Mouse (Mus musculus) stomach, embryonic 14.5 days (tissue): ENCODE measurements around the gene Banf1. TPM values are rescaled to one million over a fixed set of nuclear protein-coding genes. Genes with fewer than 3 reads are reported as not detected.

Source experiments
- ATAC-seq: fragments of 200-750 bp; cut with Nextera tagmentation; 2 replicates; pipeline ENCODE4 v1.8.0; 2017; ENCODE audit warnings: low read depth, moderate TSS enrichment; ENCODE audit not compliant: insufficient number of reproducible peaks, insufficient read depth, low FRiP score
- H3K27ac ChIP-seq: fragments of 300-500 bp; sonication (generic); 2 replicates; pipeline ENCODE4 v1.5.1; 2014; ENCODE audit warnings: mild to moderate bottlenecking, low read length, moderate library complexity, mixed read lengths
- H3K27me3 ChIP-seq: fragments of 300-500 bp; sonication (generic); 2 replicates; pipeline ENCODE4 v1.6.1; 2014; ENCODE audit warnings: low read length, control low read depth, mixed read lengths; ENCODE audit not compliant: control insufficient read depth, insufficient read depth
- H3K36me3 ChIP-seq: fragments of 300-500 bp; sonication (generic); 2 replicates; pipeline ENCODE4 v1.6.1; 2014; ENCODE audit warnings: mild to moderate bottlenecking, control low read depth, low read length, moderate library complexity, mixed read lengths; ENCODE audit not compliant: control insufficient read depth, insufficient read depth
- H3K4me1 ChIP-seq: fragments of 300-500 bp; sonication (generic); 2 replicates; pipeline ENCODE4 v1.6.1; 2014; ENCODE audit warnings: low read length, control low read depth, mixed read lengths; ENCODE audit not compliant: control insufficient read depth, insufficient read depth
- H3K4me2 ChIP-seq: fragments of 300-500 bp; sonication (generic); replicated peaks from 2 replicates; pipeline ENCODE4 v1.6.1; 2014; ENCODE audit warnings: low read depth, low read length, control low read depth
- H3K4me3 ChIP-seq: fragments of 300-500 bp; sonication (generic); 2 replicates; pipeline ENCODE4 v1.5.1; 2014; ENCODE audit warnings: low read depth, low read length, control low read depth
- H3K9ac ChIP-seq: fragments of 300-500 bp; sonication (generic); replicated peaks from 2 replicates; pipeline ENCODE4 v1.6.1; 2014; ENCODE audit warnings: low read depth, mild to moderate bottlenecking, control low read depth, low read length, moderate library complexity, mixed read lengths
- H3K9me3 ChIP-seq: fragments of 300-500 bp; sonication (generic); 2 replicates; pipeline ENCODE4 v1.6.1; 2016; ENCODE audit warnings: low read depth, low read length, control low read depth; ENCODE audit not compliant: control insufficient read depth
- WGBS: fragments of 180-500 bp; shearing (Covaris S2); extraction: QIAGEN DNeasy Blood & Tissue Kit; methylation state at CpG from one replicate; pipeline ENCODE4 v1.1.7; 2014; 5-methylcytosine and 5-hydroxymethylcytosine counted together
- polyA plus RNA-seq: library from polyadenylated mRNA; unstranded; fragments of >200 nt; fragmentation: Nextera tagmentation; extraction: Ambion mirVana; gene quantifications from 2 replicates; pipeline ENCODE4 v1.2.1, GENCODE M21; 2014

Gene Banf1
- polyA plus RNA-seq, 1 experiment from 2014 or later = 456 TPM

- Histone ChIP-seq H3K9ac (no peak overlapping the region), H3K4me2 (no peak overlapping the region), H3K27ac (no peak overlapping the region), H3K9me3 (no peaks in the 10 kb centered on the region), H3K36me3 (no peaks in the 10 kb centered on the region), H3K4me3 (no peak overlapping the region), H3K4me1 (no peaks in the 10 kb centered on the region), H3K27me3 (no peaks in the 10 kb centered on the region)
- no peak for ATAC-seq
- WGBS = 65% methylated on average over 5 of the region's 5 CpGs
These were observed 32.2 kb downstream of the Banf1 start for GRCm38 (mm10) chr19:5334741-5335140.

DNA sequence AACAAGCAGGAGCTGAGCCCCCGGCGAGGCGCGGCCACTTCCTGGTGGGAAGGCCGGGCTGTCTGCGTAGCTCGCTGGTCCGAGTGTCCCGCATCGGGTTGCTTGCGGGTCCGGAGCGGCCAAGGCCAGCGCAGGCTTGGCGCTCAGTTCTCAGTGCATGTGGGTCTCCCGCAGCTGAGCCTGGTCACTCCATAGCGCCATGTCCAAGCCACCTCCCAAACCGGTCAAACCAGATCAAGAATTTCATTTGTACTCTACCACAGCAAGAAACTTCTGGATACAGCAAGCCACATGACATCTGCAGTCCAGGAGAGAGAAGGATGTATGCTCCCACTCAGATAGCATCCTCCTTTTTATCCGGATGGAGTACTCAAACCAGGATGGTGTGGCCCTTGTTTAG is 39.0 kb downstream of the Banf1 start:
- H3K27ac ChIP-seq = no peak overlapping the region
- H3K9me3 ChIP-seq = no peaks in the 10 kb centered on the region
- no peak for ATAC-seq
- H3K4me1 ChIP-seq = 0 out of 2 replicates have a peak, but pooled peaks cover 3% of the 10 kb centered on the region
- H3K4me3 ChIP-seq = no peak overlapping the region
- WGBS = 68% methylated on average over 19 of the region's 19 CpGs
- no peaks in the 10 kb centered on the region for H3K36me3 ChIP-seq
- no peak overlapping the region for H3K4me2 ChIP-seq
- H3K27me3 ChIP-seq = no peaks in the 10 kb centered on the region
- H3K9ac ChIP-seq = no peak overlapping the region

DNA sequence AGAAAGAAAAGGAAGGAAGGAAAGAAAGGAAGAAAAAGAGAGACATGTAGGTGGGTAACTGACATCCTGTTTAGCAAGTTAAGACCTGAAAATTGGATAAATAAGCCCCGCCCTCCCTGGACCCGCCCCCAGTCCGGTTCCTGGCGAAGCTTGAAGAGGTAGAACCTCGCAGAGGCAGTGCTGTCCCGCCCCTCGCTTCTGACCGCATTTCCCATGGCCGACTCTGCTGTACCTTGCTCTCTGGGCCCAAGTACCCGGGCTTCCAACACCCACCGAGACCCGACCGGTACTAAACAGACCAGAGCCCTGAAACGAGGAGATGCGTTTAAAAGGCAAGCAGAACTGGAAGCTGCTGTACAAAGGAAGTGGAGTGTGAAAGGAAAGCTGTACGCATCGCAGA is 43.2 kb downstream of the Banf1 start:
- Histone ChIP-seq H3K4me3 (no peak overlapping the region), H3K4me1 (0 out of 2 replicates have a peak, but pooled peaks cover 3% of the 10 kb centered on the region), H3K36me3 (no peaks in the 10 kb centered on the region), H3K27me3 (no peaks in the 10 kb centered on the region), H3K4me2 (no peak overlapping the region), H3K9me3 (no peaks in the 10 kb centered on the region), H3K9ac (no peak overlapping the region), H3K27ac (no peak overlapping the region)
- no peak for ATAC-seq
- WGBS = 51% methylated on average over 17 of the region's 17 CpGs

Other genes with a start within 250 kb of the Banf1 start
- gene Klc2, start 248.6 kb downstream of the Banf1 start, polyA plus RNA-seq = 15.7 and 15.9 TPM in 2 replicates
- gene Pacs1, start 94.0 kb downstream of the Banf1 start, polyA plus RNA-seq = 23.5 and 23.7 TPM in 2 replicates
- 325 and 343 TPM in 2 replicates for gene Sf3b2, start 71.7 kb downstream of the Banf1 start, polyA plus RNA-seq
- gene Gal3st3, start 68.8 kb downstream of the Banf1 start, polyA plus RNA-seq = 3.1 and 3.3 TPM in 2 replicates
- gene Catsper1, start 31.4 kb downstream of the Banf1 start, polyA plus RNA-seq = not detected in 2 replicates
- 0.78 and 1.5 TPM in 2 replicates for gene Cst6, start 17.6 kb downstream of the Banf1 start, polyA plus RNA-seq
- gene Eif1ad, start 427 bp downstream of the Banf1 start, polyA plus RNA-seq = 44.3 and 45.9 TPM in 2 replicates
- gene Sart1, start 21.5 kb upstream of the Banf1 start, polyA plus RNA-seq = 56.3 and 65.0 TPM in 2 replicates
- 2.0 TPM in 1 of 2 replicates, not detected in the other for gene Tsga10ip, start 35.4 kb upstream of the Banf1 start, polyA plus RNA-seq
- 191 and 198 TPM in 2 replicates for gene Drap1, start 57.8 kb upstream of the Banf1 start, polyA plus RNA-seq
- gene AI837181, start 58.0 kb upstream of the Banf1 start, polyA plus RNA-seq = 35.8 and 39.2 TPM in 2 replicates
- gene Fosl1, start 80.4 kb upstream of the Banf1 start, polyA plus RNA-seq = not detected in 2 replicates
- gene Ccdc85b, start 90.7 kb upstream of the Banf1 start, polyA plus RNA-seq = 6.8 and 7.8 TPM in 2 replicates
- gene Fibp, start 93.4 kb upstream of the Banf1 start, polyA plus RNA-seq = 126 and 130 TPM in 2 replicates
- gene Ctsw, start 101.3 kb upstream of the Banf1 start, polyA plus RNA-seq = 1.5 and 2.3 TPM in 2 replicates
- 177 and 179 TPM in 2 replicates for gene Efemp2, start 106.8 kb upstream of the Banf1 start, polyA plus RNA-seq
- 41.2 and 46.6 TPM in 2 replicates for gene Mus81, start 121.2 kb upstream of the Banf1 start, polyA plus RNA-seq
- gene Cfl1, start 123.3 kb upstream of the Banf1 start, polyA plus RNA-seq = 2,904 and 2,937 TPM in 2 replicates
- 0.25 and 0.42 TPM in 2 replicates for gene 1700020D05Rik, start 136.6 kb upstream of the Banf1 start, polyA plus RNA-seq
- 12.4 and 13.0 TPM in 2 replicates for gene Snx32, start 143.4 kb upstream of the Banf1 start, polyA plus RNA-seq
- 11.2 and 11.5 TPM in 2 replicates for gene Ovol1, start 193.5 kb upstream of the Banf1 start, polyA plus RNA-seq
- 5.5 and 6.1 TPM in 2 replicates for gene Ap5b1, start 200.9 kb upstream of the Banf1 start, polyA plus RNA-seq
- gene Rnaseh2c, start 234.7 kb upstream of the Banf1 start, polyA plus RNA-seq = 113 and 119 TPM in 2 replicates
- gene Kat5, start 243.1 kb upstream of the Banf1 start, polyA plus RNA-seq = 30.5 and 37.0 TPM in 2 replicates